Mouse (Mus musculus): ENCODE data around the gene Ankmy2.
A peak's percentile ranks its signal among the peaks of the same experiment; 100 is the strongest.

Gene Ankmy2

DNA sequence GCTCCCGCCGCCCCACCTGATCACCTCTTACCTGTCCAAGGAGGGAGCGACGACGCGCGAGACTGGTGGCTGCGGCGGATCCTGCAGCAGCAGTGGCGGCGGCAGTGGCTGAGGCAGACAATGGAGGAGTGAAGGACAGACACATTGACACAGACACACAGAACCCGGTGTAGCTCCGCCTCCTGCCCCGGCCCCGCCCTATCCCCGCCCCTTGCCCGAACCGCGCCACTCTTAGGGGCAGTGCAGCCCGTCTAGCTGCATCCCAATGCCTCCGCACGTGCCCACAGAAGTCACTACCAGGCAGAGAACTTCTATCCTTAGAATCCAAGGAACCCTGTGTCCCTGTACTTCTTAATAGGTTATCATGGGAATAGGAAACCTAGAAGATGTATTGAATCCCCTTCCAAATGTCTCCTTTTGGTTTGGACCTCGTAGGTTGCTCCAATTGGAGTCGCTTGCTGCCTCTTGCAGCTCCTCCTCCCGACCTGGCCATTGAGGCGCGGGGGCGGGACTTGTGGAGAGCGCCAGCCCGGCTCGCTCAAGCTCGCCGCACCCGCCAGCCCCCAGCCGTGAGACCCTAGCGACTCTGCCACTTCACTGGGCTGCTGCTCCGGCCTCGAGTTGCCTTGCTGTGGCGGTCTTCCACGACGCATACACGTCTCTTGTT lies at the start of gene Ankmy2:
Gene Ankmy2 (plus strand): TSS at position 478 of the 667 bp plus-strand sequence.
- peak; percentile 96 for DNase-seq (ENCODE audit: low read depth, low spot score)

DNA sequence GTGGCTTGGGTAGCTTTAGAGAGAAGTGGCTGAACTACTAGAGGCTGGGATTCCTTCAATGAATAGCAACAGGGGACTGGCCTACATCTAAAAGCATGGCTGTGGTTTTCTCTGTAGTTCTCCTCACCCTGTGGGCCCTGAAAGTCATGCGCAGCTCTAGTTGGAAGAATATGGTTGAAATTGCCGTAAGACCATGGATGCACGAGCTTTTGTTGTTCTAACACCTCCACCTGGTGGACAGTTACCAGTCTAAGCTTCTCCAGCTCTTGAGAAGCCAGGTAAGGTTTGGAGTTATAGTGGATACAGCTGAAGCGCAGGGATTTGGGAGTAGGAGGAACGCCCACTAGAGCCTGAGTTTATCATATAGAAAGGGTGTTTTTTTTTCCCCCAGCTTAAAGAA lies 48.5 kb upstream of the Ankmy2 start:
- DNase-seq (ENCODE audit: low read depth, low spot score): no peak

DNA sequence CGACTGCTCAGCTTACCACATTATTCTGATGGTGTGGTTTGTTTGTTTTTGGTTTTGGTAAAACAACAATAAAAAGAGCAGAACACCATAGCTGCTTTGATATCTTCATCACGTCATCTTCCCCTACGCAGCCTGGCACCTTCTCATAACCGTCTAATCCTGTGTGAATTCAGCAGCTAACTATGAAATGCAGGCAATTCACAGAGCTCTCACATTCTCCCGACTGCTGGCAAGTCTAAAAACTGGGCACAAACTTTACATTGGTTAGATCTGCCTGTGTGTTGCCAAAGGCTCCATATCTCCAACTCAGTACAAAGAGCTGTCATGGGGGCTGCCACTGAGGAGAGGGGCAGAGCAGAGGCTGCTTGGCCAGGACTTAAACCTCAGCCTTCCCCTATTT lies 46.5 kb upstream of the Ankmy2 start:
- DNase-seq (ENCODE audit: low read depth, low spot score): no peak

DNA sequence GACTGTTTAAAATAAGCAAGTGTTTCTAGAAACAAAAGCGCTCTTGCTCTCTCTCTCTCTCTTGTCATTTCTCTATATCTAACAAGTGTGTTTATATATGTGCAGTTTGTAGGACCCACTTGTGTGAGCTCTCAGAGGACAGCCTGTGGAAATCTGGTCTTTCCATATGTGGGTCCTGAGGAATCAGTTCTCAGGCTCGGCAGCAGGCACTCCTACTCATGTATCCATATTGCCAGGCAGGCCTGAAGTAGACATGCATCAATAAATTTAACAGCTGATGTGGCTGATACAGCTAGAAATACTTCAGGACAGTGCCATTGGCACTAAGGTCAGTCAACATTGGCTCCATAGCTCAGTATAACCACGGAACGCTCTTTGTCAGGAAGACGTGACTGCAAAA lies 45.8 kb upstream of the Ankmy2 start:
- no peak for DNase-seq (ENCODE audit: low read depth, low spot score)

DNA sequence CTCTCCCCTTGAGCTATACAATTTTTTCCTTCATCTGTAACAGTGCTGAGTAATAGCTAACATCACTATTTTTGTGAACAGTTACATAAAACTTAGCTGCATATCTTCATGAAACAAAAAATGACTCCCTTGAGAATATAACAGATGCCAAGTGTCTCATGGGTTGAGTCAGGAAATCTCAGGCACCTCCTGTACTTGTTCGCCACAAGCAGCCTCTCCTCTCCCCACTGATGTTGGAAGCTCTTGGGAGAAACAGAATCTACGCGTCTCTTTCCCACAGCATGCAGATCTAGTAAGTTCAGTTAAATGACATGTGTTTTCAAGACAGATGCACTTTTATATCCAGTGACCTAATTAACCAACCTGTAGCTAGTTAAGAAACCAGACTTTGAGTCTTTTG lies 44.8 kb upstream of the Ankmy2 start:
- no peak for DNase-seq (ENCODE audit: low read depth, low spot score)

DNA sequence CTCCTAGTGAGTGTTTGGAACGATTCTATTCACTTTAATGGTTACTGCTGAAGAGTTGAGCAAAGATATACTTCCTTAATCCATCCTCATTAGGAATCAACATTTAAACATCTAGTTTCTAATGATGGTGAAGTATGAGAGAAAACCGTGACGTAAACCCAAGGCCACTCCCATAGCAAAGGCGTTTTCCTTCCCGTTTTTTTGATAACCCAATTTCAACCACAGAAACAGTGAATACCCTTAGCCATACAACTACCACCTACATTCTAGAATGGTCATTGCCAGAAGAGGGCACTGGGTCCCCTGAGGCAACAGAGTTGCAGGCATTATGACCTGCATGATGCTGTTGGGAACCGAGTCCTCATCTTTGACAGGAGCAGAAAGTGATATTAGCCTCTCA lies 39.8 kb upstream of the Ankmy2 start:
- no peak for DNase-seq (ENCODE audit: low read depth, low spot score)

DNA sequence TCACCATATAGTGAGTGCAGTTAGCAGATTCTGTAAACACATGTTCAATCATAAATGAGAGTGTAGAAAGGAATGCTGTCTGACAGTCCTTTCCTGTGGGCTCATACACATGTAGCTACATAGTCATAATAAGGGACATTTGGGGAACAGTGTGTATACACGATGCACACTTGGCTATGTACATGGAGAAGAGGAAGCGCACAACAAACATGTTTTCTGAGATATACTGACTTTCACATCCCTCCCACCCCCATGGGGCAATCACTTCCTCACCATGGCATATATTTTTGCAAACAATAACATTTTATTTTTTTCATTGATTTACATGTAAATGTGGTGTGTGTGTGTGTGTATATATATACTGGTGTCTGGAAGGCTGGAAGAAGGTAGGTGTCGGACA lies 37.7 kb upstream of the Ankmy2 start:
- no peak for DNase-seq (ENCODE audit: low read depth, low spot score)

DNA sequence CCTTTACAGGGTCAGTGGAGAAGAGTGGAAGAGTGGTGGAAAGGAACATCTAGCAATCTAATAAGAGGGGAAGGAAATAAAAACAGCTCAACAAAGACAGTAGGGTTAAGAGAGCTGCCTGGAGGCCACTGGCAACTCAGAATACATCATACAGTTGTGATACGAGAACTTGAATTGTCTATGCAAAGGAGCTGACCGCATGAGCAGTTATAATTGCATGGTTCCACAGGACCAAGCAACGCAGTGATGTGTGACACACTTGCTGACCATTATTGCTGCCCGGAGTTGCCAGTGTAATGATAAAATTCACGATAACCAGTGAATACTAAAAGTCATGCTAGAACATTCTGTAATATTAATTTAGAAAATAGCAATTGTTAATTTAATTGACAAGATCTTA lies 30.9 kb upstream of the Ankmy2 start:
- no peak for DNase-seq (ENCODE audit: low read depth, low spot score)

DNA sequence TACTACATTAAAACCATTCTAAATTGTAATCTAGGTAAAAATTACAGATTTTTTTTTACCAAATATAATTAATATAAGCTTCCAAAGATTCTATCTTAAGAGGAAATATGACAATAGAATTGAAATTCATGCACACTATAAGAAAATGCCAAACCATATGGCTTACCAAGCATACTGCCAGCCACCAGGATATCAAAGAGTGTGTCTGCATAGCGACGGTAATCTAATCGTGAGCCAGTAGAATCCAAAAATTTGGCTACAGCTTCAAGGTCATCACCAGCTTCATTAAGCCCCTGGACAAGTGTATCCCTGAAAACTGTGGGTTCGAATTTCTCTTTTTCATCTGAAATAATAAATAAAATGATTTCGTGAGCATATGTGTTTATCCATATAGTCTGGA lies 27.1 kb upstream of the Ankmy2 start:
- DNase-seq (ENCODE audit: low read depth, low spot score): no peak

DNA sequence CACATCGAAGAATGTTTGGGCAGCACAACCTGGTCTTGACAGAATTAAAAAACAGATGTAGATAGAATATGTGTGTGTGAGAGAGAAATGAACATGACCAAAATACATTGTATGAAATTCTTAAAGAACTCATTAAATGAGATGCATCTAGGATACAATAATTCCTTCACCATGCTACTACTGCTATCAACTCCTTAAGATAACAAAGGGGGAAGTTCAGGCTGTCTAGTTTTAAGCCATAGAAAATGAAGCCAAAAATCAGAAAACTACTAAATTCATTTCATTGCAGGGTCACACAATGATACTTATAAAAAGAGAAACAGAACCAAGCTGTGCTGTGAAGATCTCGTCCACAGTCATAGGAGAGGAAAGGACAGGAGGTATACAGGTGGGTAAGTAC lies 24.7 kb upstream of the Ankmy2 start:
- no peak for DNase-seq (ENCODE audit: low read depth, low spot score)

DNA sequence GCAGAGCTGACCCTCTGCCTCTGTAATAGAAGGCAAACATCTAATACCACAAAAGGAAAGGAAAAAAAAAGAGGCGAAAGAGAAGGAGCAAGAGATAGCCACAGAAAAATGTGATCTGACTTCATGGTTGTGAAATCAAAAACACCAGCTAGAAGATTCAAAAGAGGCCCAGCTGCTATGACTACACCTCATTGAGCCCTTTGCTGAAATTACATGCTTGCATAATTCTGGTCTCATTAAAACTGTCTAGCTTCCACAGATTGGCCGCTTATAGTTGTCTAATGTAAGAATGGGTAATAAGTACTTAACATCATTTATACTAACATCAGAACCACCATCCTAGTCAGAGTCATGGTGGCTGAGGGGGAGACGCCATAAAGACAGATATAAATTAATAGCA lies 24.2 kb upstream of the Ankmy2 start:
- no peak for DNase-seq (ENCODE audit: low read depth, low spot score)

DNA sequence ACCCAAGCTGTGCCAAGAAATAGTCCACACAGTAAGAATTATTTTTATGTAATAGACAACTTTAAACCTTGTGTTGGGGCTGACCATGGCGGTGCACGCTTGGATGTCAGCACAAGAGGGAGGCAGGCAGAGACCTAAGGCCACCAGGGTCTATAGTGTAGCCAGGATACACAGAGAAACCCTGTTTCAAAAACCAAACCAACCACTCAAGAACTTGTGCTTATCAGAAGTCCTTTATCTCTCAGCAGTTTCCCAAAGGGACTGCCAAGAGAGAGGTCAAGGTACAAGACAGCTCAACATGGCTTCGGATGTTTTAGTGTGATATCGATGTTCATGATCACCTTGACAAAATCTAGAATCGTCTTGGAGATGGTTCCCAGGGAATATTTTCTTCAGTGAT lies 23.4 kb upstream of the Ankmy2 start:
- no peak for DNase-seq (ENCODE audit: low read depth, low spot score)

DNA sequence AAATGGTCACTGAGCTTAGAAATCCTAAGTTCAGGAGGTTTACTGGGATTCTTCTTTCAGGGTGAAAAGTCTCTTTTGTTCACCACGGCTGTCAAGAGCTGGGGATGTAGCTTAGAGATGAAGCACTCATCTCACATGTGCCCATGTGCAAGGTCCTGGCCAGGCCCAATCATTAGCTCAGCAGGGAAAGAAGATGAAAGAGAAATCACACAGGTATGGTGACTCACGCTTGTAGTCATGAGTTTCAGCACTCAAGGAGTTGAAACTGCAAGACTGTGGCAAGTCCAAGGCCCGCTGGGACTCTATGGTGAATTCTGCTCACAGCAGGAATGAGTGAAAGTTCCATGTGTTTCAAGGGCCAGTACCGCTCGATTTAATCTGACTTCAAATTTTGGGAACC lies 22.8 kb upstream of the Ankmy2 start:
- DNase-seq (ENCODE audit: low read depth, low spot score): no peak

DNA sequence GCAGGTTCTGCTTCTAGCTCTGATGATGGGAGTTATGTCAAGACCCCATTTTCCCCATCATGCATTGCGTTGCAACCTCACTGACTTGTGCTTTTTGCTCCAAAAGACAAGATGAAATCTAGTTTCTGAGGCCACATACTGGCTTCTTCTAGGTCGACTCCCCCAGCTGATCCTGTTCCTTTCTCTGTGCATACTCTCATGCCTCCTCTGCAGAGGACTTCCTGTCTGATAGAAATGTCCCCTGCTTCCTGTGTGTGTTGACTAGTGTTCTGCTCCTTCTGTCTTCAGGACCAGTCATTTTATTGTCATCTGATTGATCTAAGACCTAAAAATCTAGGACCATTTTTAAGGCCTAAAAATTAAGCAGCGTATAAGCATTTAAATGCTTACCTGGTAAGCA lies 21.5 kb upstream of the Ankmy2 start:
- DNase-seq (ENCODE audit: low read depth, low spot score): peak; percentile 65

DNA sequence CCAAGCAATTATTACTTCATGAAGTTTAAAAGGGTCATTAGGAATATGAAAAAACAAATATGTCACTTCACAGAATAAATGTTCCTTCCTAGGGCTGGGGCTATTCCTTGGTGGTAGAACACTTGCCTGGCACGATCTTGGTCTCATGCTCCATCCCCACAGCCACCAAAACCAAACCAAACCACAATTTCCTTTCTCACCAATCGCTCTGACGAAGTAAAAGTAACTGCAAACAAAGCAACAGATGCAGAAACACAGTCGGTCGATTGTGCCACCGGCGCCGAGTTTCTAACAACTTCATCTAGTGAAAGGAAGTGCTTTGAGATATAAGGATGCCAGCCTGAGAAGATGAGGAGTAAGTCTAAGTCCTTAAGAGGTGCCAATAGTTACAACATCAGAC lies 20.6 kb upstream of the Ankmy2 start:
- peak; percentile 83 for DNase-seq (ENCODE audit: low read depth, low spot score)

DNA sequence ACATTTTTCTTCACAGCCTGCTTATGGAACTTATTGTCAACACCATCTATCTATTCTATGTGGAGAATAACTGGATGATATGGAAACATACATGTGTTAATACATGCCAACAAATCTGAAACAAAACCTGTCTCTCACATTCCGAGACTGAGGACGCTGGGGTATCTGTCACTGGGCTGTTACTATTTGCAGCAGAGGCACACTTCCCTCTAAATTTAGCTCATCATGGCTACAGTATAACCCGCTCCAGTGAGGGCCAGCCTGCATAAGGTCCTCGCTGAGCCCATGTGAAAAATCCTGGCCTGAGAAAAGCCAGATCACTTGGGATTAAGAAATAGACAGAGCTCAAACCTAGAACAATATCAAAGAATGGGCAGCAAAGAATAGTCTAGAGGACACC lies 19.7 kb upstream of the Ankmy2 start:
- no peak for DNase-seq (ENCODE audit: low read depth, low spot score)

DNA sequence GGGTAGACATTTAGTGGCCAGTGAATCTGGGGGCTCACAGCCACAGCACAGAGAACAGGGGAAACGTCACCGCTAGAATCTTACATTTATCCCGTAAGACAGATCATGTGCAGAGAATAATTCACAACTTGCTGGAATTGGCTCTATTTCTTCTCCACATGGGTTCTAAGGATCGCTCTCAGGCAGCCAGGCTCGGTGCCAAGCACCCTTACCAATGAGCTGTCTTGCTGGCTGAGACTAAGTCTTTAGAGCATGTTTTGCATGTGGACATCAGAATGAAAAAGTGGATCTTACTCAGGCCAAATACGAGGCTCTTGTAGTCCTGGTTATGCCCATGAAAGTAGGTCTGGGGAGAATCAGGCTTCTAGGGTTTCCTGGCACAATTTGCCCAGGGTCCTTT lies 16.5 kb upstream of the Ankmy2 start:
- no peak for DNase-seq (ENCODE audit: low read depth, low spot score)

DNA sequence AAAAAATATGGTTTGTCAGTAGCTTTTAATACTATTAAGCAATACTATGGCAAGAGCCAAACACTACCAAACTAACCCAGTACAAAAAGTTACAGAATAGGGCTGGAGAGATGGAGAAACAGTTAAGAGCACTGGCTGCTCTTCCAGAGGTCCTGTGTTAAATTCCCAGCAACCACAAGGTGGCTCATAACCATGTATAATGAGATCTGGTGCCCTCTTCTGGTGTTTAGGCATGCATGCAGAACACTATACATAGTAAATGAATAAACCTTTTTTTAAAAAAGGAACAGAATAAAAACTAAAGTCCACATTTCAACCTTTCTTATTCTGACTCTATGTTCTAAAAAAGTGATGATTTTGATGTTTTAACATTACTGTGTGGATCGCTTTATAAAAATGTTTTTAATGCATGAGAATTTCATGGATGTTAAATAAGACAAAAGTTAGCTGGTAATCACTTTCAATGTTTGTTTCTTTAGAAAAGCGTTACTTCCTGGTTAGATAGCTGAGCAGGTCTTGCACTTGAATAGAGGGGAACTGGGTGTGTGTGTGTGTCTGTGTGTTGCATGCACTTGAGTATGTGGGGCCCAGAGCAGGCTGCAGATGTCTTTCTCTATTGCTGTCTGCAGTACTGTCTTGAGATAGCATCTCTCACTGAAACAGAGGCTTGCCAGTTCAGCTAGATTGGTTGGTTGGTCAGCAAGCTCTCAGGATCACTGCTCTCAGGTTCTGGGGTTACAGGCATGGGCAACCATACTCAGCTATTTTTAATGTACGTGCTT lies 10.5 kb upstream of the Ankmy2 start:
- DNase-seq (ENCODE audit: low read depth, low spot score): no peak

DNA sequence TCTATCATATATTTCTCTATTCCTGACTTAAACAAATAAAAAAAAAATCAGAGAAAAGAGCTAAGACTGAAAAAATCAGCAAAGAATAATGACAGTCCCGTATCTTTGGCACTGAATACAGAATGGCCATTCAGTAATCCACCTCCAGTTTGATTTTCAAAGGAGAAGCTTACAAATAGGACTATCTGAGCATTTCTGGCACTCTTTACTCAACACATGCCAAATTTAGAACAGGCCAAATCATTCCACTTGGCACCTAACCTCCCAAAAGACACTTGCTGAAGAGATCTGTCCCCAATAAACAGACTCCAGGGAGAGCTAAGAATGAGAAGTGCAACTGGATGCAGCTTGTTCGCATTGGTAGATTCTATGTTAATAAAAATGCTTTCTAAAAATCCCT lies 6.6 kb upstream of the Ankmy2 start:
- DNase-seq (ENCODE audit: low read depth, low spot score): no peak

DNA sequence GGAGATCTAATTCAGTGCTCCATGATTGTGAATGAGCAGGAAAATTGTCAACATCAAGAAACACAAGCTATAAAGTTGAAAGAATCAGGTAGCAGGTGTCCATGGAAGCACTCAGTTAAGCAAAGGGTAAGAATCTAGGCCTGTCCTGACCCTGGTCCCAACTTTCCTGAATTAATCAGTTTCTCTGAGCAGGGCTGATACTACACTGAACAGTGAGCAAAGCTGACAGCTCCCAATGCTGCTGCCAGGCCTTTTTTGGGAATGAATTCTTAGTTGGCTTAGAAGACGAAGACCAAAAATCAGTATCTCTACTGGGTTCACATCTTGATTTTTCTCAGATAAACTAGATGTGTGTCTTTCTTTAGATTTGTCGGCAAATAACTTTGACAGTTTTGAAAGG lies 6.2 kb upstream of the Ankmy2 start:
- no peak for DNase-seq (ENCODE audit: low read depth, low spot score)

DNA sequence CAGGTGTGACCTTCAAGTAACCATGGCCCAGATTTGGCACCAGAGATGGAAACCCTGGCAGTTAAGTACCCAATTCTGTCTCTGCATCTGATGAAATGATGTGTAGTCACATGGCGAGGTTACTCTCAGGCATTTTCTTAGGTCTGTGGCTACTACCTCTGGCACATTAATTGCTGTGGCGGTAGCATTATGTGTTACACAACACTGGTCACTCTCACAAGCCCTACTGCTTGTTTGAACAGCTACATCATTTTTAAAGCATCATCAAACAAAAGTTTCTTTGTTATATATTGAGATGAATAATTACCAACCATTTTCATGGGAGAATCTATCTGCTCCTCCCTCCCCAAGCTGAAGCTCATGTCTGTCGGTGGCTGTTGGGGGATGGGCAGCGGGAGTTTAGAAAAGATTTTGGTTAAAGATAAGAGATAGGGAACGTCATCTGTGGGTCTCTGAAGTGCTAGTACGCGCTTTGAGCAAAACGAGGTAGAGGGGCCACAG lies 1.7 kb upstream of the Ankmy2 start:
- DNase-seq (ENCODE audit: low read depth, low spot score): peak; percentile 83

DNA sequence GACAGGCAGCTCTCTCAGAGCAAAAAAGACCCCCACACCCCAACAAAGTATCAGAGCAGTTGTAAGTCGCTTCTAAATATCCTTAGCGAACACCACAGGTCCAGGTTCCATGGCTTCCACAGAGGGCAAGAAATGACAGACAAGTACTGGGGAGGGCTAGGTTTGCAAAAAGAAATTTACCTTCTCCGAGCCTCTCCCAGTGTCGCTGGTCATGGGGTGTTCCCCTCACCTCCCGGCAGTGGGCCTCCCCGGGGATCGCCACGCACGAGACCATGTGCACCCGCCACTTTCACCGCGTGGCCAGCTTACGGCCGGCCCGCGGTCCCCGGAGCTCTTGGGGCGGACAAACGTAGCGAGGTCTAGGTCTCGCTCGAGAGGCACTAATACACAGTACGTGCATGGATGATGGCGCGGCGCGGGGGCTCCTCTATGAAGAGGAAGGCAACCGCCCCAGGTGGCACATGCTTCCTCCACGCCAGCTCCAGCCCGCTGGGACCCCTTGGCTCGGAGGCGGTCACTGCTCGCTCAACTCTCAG lies 745 bp upstream of the Ankmy2 start:
- DNase-seq (ENCODE audit: low read depth, low spot score): no peak

DNA sequence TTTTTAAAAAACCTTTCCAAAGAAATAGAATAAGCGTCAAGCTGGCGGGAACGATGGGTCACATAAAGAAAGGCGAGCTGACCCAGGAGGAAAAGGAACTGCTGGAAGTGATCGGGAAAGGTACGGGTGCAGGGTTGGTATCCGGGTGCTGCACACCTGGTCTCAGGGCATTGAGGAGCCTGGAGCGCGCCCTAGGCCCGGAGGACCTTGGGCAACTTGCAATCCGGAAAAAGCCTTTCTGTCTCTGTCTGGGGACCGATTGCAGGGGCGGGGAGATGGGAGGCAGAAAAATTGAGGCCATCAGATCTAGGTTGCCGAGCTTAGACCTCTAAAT lies 357 bp downstream of the Ankmy2 start:
- DNase-seq (ENCODE audit: low read depth, low spot score): no peak
